Mouse (Mus musculus): ENCODE measurements around the gene Tbl1x. TPM values are rescaled to one million over a fixed set of nuclear protein-coding genes. Genes with fewer than 3 reads are reported as not detected.

The Tbl1x gene
- total and polyA plus RNA-seq, 3 experiments: 14.7 to 32.5 (median 30.7) TPM

GRCm38 (mm10) chrX:77578172-77578571 lies 67.4 kb downstream of the Tbl1x start:
- peaks cover 22% of the 10 kb centered on the region for H3K36me3 ChIP-seq (ENCODE audit: control insufficient read depth, insufficient read depth, low read length)
- H3K4me3 ChIP-seq: no peak overlapping the region
- DNase-seq: no peak
- H3K79me2 ChIP-seq (replicated peaks; ENCODE audit: control insufficient read depth, insufficient read depth, low read length): no peaks in the 10 kb centered on the region
- H3K27me3 ChIP-seq (ENCODE audit: control insufficient read depth, insufficient read depth, low read length): no peaks in the 10 kb centered on the region
- intact Hi-C loops (cut with DNase I): loop anchor here (5.0 kb wide), 1 partner anchor 54 kb away; no protein-coding TSS in a partner anchor
- peak overlapping the region; percentile 10 for H3K27ac ChIP-seq
- H3K9ac ChIP-seq (ENCODE audit: low read depth, low read length): no peak overlapping the region
- 23% methylated on average over 1 of the region's 1 CpGs for WGBS
- no peak for TF ChIP-seq POLR2A (IDR thresholded peaks at IDR 0.05; ENCODE audit: insufficient read depth, low read depth, low read length)
- TF ChIP-seq CTCF (IDR thresholded peaks at IDR 0.05): no peak
- TF ChIP-seq EP300 (IDR thresholded peaks at IDR 0.05; ENCODE audit: insufficient read depth, low read depth, low read length): no peak
- H3K4me1 ChIP-seq (ENCODE audit: control insufficient read depth, insufficient read depth, low read length): peaks cover 11% of the 10 kb centered on the region

GRCm38 (mm10) chrX:77579964-77580363 lies 69.2 kb downstream of the Tbl1x start:
- 11% methylated on average over 4 of the region's 4 CpGs for WGBS
- TF ChIP-seq EP300 (IDR thresholded peaks at IDR 0.05; ENCODE audit: insufficient read depth, low read depth, low read length) (no peak), CTCF (IDR thresholded peaks at IDR 0.05) (no peak), POLR2A (IDR thresholded peaks at IDR 0.05; ENCODE audit: insufficient read depth, low read depth, low read length) (no peak)
- Histone ChIP-seq H3K27me3 (ENCODE audit: control insufficient read depth, insufficient read depth, low read length) (no peaks in the 10 kb centered on the region), H3K27ac (peak overlapping the region; percentile 84), H3K79me2 (replicated peaks; ENCODE audit: control insufficient read depth, insufficient read depth, low read length) (no peaks in the 10 kb centered on the region), H3K4me3 (no peak overlapping the region), H3K9ac (ENCODE audit: low read depth, low read length) (no peak overlapping the region), H3K4me1 (ENCODE audit: control insufficient read depth, insufficient read depth, low read length) (peaks cover 11% of the 10 kb centered on the region), H3K36me3 (ENCODE audit: control insufficient read depth, insufficient read depth, low read length) (peaks cover 22% of the 10 kb centered on the region)
- DNase-seq: peak in 1 of 2 experiments; percentile 43
- intact Hi-C loops (cut with DNase I): loop anchor here (2.0 to 5.0 kb wide), 3 partner anchors 37 to 69 kb away; partner anchors contain the start of gene Tbl1x

- WGBS: 83% methylated on average over 2 of the region's 2 CpGs
- DNase-seq: no peak
- intact Hi-C loops (cut with DNase I): no loop called here
- H3K9ac ChIP-seq (ENCODE audit: low read depth, low read length): no peak overlapping the region
- peaks cover 4% of the 10 kb centered on the region for H3K4me1 ChIP-seq (ENCODE audit: control insufficient read depth, insufficient read depth, low read length)
- TF ChIP-seq EP300 (IDR thresholded peaks at IDR 0.05; ENCODE audit: insufficient read depth, low read depth, low read length) (no peak), CTCF (IDR thresholded peaks at IDR 0.05) (no peak), POLR2A (IDR thresholded peaks at IDR 0.05; ENCODE audit: insufficient read depth, low read depth, low read length) (no peak)
- no peaks in the 10 kb centered on the region for H3K79me2 ChIP-seq (replicated peaks; ENCODE audit: control insufficient read depth, insufficient read depth, low read length)
- no peaks in the 10 kb centered on the region for H3K27me3 ChIP-seq (ENCODE audit: control insufficient read depth, insufficient read depth, low read length)
- peaks cover 6% of the 10 kb centered on the region for H3K36me3 ChIP-seq (ENCODE audit: control insufficient read depth, insufficient read depth, low read length)
- H3K27ac ChIP-seq: no peak overlapping the region
- no peak overlapping the region for H3K4me3 ChIP-seq
These were observed 75.2 kb downstream of the Tbl1x start for GRCm38 (mm10) chrX:77585974-77586373.

GRCm38 (mm10) chrX:77594670-77595224 lies 83.9 kb downstream of the Tbl1x start:
- H3K36me3 ChIP-seq (ENCODE audit: control insufficient read depth, insufficient read depth, low read length): peaks cover 3% of the 10 kb centered on the region; the same call in 1 of the 2 replicates

GRCm38 (mm10) chrX:77597674-77598073 lies 86.9 kb downstream of the Tbl1x start:
- TF ChIP-seq CTCF (IDR thresholded peaks at IDR 0.05): no peak
- TF ChIP-seq EP300 (IDR thresholded peaks at IDR 0.05; ENCODE audit: insufficient read depth, low read depth, low read length): no peak
- no peak for TF ChIP-seq POLR2A (IDR thresholded peaks at IDR 0.05; ENCODE audit: insufficient read depth, low read depth, low read length)
- intact Hi-C loops (cut with DNase I): no loop called here
- Histone ChIP-seq H3K4me1 (ENCODE audit: control insufficient read depth, insufficient read depth, low read length) (peaks cover 4% of the 10 kb centered on the region), H3K4me3 (no peak overlapping the region), H3K27me3 (ENCODE audit: control insufficient read depth, insufficient read depth, low read length) (no peaks in the 10 kb centered on the region), H3K36me3 (ENCODE audit: control insufficient read depth, insufficient read depth, low read length) (peaks cover 3% of the 10 kb centered on the region; the same call in 1 of the 2 replicates), H3K79me2 (replicated peaks; ENCODE audit: control insufficient read depth, insufficient read depth, low read length) (no peaks in the 10 kb centered on the region; the same call in 1 of the 2 replicates), H3K27ac (no peak overlapping the region), H3K9ac (ENCODE audit: low read depth, low read length) (no peak overlapping the region)
- no peak for DNase-seq

More at GRCm38 (mm10) chrX:77594670-77595224, 83.9 kb downstream of the Tbl1x start:
- H3K27ac ChIP-seq: no peak overlapping the region
- no peaks in the 10 kb centered on the region; the same call in 1 of the 2 replicates for H3K79me2 ChIP-seq (replicated peaks; ENCODE audit: control insufficient read depth, insufficient read depth, low read length)
- DNase-seq: no peak
- peaks cover 6% of the 10 kb centered on the region for H3K4me1 ChIP-seq (ENCODE audit: control insufficient read depth, insufficient read depth, low read length)
- intact Hi-C loops (cut with DNase I): no loop called here
- no peak overlapping the region for H3K4me3 ChIP-seq
- H3K27me3 ChIP-seq (ENCODE audit: control insufficient read depth, insufficient read depth, low read length): no peaks in the 10 kb centered on the region
- WGBS: 45% methylated on average over 7 of the region's 7 CpGs
- TF ChIP-seq EP300 (IDR thresholded peaks at IDR 0.05; ENCODE audit: insufficient read depth, low read depth, low read length): no peak
- no peak for TF ChIP-seq POLR2A (IDR thresholded peaks at IDR 0.05; ENCODE audit: insufficient read depth, low read depth, low read length)
- no peak for TF ChIP-seq CTCF (IDR thresholded peaks at IDR 0.05)
- no peak overlapping the region for H3K9ac ChIP-seq (ENCODE audit: low read depth, low read length)

GRCm38 (mm10) chrX:77598736-77599135 lies 87.9 kb downstream of the Tbl1x start:
- Histone ChIP-seq H3K27ac (no peak overlapping the region), H3K9ac (ENCODE audit: low read depth, low read length) (no peak overlapping the region), H3K27me3 (ENCODE audit: control insufficient read depth, insufficient read depth, low read length) (no peaks in the 10 kb centered on the region), H3K36me3 (ENCODE audit: control insufficient read depth, insufficient read depth, low read length) (peaks cover 3% of the 10 kb centered on the region; the same call in 1 of the 2 replicates), H3K4me1 (ENCODE audit: control insufficient read depth, insufficient read depth, low read length) (peaks cover 4% of the 10 kb centered on the region), H3K4me3 (no peak overlapping the region), H3K79me2 (replicated peaks; ENCODE audit: control insufficient read depth, insufficient read depth, low read length) (no peaks in the 10 kb centered on the region; the same call in 1 of the 2 replicates)
- intact Hi-C loops (cut with DNase I): no loop called here
- WGBS: 49% methylated on average over 2 of the region's 2 CpGs
- DNase-seq: no peak
- TF ChIP-seq POLR2A (IDR thresholded peaks at IDR 0.05; ENCODE audit: insufficient read depth, low read depth, low read length): no peak
